Mouse (Mus musculus): ENCODE data around the gene Myo1b. TPM values are rescaled to one million over a fixed set of nuclear protein-coding genes. Genes with fewer than 3 reads are reported as not detected.

The Myo1b gene
- total RNA-seq, 2 experiments from 2014 or later: 1.1 TPM; not detected in 1

DNA sequence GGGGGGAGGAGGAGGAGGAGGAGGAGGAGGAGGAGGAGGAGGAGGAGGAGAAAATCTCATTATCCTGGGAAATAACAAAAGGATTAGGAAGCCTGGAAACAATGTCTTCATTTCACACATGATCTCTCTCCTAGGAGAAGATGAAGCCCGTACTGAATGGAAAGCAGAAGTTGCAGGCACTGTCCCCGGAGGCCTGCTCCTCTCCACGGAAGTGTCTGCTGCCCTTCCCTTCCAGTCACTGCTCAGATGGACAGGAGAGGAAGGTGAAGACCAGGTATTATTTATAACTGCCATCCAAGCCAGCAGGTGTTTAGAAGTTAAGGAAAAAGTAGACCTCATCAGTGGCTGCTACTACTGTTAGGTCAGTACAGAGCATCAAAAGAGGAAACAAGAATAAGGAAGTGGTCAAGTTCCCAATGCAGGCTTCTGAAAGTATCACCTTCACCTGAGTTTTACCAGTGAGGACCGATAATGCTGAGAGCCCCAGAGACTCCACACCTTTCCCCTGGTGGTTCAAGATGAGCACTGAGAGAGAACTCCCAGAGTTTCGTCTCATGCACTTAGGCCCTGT lies 110.7 kb downstream of the Myo1b start:
- no peak for ATAC-seq (replicated peaks; ENCODE audit: low FRiP score, poor library complexity, severe bottlenecking)

DNA sequence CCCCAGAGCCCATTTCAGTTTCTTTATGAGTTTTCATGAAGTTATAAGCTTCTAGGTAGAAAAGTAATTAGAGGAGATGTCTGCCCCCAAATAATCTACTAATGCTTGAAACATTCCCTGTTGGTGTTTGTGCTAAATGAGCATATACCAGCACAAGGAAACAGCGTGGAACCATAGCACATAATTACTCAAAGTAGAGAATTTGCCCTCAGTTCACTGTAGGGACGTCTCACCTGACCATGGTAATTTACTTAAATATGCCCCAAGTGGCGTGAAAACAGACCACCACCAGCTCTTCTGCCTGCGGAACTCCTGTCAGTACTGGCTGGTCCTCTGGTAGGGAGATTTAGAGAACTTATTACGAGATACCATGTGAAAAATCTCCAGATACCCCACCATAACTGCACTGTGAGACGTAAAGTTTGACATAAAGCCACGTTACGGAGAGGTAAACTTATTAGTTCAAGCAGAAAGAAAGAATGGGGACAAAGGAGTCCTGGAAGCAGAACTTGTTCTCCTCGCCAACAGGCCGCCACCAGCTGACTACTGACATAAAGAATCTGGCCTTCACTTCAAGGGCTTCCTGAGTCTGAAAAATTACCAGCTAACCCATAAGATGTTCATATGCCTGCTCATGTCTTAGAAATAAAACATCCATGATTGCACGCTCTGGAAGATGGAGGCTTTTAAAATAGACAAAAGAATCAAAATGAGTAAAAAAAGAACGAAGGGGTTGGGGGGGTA lies 111.4 kb downstream of the Myo1b start:
- no peak for ATAC-seq (replicated peaks; ENCODE audit: low FRiP score, poor library complexity, severe bottlenecking)

DNA sequence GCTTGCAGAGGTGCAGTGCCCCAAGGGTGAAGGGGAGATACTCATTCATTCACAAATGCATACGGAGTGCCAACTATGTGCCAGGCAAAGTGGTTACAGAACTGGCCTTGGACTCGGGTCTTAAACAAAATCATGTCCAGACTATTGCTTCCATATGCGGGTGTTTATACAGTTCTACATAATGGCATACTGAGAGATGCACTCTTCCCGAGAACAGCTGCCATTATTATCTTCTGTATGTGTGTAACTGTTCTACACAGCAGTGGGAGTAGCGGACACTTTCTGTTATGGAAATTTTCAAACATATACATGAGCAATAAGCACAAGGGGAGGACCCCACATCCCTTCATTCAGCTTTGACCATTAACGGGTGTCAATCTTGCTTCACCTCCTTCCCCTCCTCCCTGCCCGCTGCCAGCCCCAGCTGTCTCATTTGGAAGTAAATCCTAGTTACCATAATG lies 117.8 kb downstream of the Myo1b start:
- ATAC-seq (replicated peaks; ENCODE audit: low FRiP score, poor library complexity, severe bottlenecking): no peak

DNA sequence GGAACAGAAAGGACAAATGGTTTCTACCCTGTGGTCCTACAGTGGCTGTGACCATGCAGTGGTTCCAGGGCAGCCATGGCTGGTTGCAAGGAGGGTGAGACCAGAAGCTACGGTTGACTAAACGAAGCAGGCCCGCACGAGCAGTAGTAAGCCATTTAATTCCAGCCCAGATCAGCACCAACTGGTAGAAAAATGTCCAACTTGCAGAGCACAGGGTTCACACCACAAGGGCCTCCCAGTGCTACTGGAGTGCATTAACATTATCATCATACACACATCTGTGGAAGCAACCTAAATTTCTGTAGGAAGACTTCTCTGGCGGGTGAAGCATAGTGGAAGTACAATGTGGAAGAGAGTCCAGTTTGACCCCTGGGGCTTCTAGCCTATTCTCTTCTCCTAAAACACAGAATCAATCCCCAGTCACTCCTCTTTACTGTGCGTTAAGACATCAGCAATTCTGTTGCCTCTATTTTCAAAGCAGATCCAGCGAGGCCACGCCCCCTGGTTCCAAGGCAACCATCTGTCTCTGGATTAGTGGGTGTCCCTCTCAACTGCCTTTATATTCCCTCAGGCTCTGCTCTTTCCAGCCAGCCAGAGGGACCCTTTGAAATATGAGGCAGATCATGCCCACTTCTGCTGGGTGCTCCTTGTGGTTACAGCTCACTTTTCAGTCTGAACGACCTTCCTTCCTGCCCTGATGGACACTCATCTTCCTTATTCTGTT lies 120.1 kb downstream of the Myo1b start:
- ATAC-seq (replicated peaks; ENCODE audit: low FRiP score, poor library complexity, severe bottlenecking): no peak

DNA sequence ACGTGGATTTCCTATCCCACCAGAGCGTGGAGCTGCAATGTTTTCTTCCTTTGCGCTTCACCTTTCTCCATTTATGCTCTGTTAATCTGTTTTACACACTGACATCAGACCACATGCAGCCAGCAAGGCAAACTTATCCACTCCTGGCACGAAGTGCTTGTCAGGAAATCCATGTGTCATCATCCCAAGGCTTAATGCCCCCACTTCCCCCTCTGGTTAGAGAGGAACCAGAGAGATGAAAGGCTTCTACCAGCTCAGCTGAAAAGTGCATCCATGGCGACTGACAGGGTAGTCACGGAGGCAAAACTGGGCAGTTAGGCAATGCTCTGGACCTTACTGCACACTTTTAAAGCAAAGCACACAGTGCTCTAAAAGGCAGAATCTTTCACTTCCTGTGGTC lies 126.6 kb downstream of the Myo1b start:
- no peak for ATAC-seq (replicated peaks; ENCODE audit: low FRiP score, poor library complexity, severe bottlenecking)

DNA sequence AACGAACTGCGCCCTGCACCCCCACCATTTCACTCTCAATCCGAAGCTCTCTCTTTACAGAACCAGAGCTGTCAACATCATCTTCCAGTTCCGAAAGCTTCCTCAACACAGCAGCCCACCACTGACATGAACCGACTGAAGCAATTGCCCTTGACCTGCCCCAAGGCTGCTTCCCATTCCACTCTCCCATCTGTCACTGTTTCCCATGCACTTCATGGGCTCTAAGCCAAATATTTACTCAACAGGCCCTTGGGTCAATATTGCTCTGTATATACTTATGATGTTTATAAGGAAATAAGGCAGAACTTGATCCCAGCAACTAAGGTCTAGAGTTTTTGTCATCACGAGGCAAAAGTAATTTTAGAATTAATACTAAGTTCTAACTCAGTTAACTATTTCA lies 133.8 kb downstream of the Myo1b start:
- no peak for ATAC-seq (replicated peaks; ENCODE audit: low FRiP score, poor library complexity, severe bottlenecking)

DNA sequence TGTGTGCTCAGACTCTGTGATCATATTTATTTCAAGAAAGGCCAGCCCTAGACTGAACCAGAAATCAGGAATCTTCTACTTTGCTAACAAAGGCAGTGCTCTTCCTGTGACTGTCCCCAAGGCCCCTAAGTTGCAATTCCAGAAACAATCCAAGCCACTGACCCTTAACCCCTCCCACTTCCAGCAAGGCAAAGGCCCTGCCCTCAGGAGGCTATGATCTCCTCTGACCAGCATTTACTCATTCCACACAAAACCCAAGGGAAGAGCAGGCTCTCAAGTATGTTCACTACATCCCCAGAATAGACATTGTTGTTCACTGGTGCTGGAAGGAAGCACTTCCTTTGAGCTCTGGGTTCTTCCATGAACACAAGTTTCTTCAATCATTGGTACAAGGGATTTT lies 135.5 kb downstream of the Myo1b start:
- ATAC-seq (replicated peaks; ENCODE audit: low FRiP score, poor library complexity, severe bottlenecking): no peak

DNA sequence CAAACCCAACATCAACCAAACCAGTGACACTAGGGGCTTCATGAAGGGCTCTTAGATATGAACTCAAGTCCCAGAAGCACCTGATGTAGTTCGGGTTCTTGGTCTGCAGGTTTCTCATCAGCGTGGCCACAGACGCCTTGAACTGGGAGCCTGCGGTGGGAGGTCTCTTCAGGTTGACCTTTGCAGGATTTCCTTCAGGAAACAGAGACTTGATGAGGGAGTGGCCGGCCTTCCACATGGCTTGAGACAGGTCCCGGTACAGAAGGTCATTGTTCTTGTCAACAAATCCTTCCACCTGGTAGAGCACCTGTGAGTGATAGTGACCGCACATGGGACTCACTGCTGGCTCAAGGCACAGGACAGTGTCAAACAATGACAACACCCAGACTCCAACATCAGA lies 137.6 kb downstream of the Myo1b start:
- no peak for ATAC-seq (replicated peaks; ENCODE audit: low FRiP score, poor library complexity, severe bottlenecking)

DNA sequence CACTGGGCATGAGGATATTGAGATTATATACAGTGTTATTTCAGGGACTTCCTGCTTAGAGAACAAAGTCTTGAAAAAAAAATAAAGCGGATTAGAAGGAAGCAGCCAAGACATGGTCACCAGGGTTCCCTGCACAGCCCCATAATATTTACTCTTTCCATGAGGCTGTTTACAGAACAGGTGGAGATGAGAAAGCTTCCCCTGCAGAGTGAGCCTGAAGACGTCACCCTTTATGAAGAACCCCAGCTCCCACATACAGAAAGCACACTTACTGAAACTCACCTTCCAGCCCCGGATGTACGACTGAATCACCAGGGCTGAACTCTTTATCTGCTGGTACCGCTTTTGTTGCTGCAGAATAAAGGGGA lies 145.4 kb downstream of the Myo1b start:
- ATAC-seq (replicated peaks; ENCODE audit: low FRiP score, poor library complexity, severe bottlenecking): no peak

DNA sequence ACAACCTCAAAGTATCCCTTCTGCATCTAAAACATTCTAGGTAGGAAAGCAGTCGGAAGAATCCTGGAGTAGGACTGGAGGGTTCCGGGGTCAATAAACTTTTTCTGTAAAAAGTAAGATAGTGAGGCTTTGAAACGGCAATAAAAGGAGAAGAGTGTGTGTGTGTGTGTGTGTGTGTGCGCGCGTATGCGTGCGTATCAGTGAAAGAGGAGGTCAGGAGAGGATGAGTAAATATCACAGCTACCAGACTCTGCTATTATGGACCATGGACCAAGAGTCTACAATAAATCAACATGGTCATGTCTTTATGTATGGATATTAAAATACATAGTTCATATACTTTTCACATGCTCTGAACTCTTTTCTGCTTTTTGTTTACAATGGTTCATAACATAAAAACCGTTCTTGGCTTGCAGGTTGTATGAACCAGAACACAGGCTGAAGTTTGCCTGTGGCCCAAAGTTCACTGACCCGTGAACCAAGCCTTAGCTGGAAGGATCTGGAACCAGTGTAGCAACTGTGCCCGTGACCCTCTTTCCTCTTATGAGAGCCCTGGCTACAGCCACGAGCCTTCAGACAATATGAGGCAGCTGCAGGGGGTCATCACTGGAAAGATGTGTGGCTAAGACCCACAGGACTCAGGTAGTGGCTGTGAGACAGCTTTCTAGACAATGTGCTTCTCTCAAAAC lies 145.9 kb downstream of the Myo1b start:
- no peak for ATAC-seq (replicated peaks; ENCODE audit: low FRiP score, poor library complexity, severe bottlenecking)

DNA sequence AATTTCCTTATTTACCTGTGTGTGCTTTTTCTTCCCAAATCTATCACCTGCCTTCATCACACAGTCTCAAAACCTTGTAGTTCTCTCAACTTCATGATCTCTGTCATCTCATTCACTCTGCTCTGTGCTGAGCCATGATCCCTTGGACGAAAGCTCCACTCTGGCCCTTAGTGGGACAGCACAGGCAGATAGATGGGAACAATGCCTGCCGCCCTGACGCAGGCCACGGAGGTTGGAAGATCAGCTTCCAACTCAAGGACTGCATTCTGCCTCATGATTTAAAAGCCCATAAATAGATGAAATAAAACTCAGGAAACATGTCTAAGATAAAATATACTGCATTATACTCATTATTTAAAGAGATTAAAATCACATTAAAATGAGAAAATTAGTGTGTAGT lies 149.6 kb downstream of the Myo1b start:
- ATAC-seq (replicated peaks; ENCODE audit: low FRiP score, poor library complexity, severe bottlenecking): no peak

DNA sequence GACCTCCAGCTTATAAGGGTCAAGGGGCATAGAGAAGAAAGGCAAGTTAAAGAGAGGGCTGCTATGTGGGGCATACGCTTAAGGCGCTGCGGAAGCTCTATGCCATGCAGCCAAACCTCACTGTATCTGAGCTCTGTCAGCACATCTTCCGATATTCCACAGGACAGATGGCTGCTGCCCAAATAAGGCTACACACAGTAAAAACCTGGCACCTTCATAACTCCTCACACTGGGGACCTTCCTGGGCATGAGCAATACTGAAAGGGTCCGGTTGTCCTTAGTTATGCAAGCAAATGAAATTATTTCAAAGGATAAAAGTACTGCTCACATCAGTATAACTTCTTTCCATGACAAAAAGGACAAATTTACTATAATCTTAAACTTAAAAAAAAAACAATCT lies 150.7 kb downstream of the Myo1b start:
- no peak for ATAC-seq (replicated peaks; ENCODE audit: low FRiP score, poor library complexity, severe bottlenecking)

DNA sequence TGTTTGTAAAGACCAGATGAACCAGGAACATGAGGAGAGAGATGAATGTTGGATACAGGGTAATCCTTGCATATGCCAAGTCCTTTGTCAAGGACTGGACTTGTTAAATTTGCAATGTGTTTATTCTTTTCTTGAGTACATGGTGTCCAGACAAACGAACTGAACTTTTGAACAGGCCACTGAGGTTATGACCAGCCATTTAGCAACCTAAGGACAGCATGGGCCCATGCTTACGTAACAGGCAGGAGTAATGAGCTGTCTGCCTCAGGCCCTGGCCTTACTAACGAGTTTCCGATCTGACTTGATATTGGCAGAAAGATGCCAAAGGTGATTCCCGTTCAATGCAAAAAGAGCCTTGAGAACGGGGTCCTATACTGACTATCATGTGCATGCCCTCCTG lies 156.2 kb downstream of the Myo1b start:
- no peak for ATAC-seq (replicated peaks; ENCODE audit: low FRiP score, poor library complexity, severe bottlenecking)

DNA sequence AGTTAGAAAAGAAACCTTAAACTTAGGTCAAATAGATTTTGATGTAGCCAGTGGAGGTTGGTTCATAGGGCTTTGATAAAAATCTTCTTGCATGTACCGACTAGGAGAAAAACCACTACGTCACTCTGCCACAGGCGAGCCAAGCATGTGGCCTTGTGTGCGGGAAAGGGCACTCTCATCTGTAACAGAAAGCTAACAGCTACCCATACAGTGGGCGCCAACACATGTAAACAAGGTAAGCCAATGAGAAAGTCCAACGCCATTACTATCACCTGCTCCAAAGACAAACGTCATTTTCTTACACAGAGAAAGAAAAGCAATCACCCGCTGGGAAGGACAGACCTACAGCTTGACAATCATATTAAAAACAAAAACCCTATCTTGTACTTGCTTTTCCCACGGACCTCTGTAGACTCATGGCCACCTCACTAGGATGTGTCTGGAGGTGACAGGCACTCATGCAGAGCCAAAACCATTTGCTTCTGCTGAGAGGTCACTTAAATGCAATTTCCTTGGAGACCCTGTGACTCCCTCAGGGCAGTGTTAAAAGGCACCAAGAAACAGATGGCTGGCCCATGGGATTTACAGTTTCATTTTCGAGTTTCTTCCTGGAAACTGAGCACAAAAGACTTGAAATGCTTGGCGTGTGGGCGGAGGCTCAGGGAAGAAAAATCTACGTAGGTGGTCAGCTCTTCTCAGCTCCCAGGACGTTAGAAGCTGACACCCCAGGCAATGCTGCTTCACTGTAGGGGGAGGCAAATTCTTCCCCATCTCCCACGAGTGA lies 157.4 kb downstream of the Myo1b start:
- no peak for ATAC-seq (replicated peaks; ENCODE audit: low FRiP score, poor library complexity, severe bottlenecking)

DNA sequence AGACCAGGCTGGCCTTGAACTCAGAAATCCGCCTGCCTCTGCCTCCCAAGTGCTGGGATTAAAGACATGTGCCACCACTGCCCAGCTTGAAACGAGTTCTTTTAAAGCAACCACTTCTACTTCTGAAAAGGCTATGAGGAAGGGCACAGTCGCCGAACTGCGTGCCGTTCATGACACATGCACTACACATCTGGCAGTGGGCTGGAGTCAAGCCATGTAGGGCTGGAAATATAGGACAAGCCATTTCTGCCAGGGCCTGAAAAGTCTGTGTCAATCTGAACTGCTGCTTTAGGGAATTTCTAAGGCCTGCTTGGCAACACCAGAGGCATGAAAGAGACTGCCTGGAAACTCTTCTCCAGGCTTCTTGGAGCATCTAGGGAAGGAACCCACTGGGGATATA lies 162.2 kb downstream of the Myo1b start:
- ATAC-seq (replicated peaks; ENCODE audit: low FRiP score, poor library complexity, severe bottlenecking): no peak

DNA sequence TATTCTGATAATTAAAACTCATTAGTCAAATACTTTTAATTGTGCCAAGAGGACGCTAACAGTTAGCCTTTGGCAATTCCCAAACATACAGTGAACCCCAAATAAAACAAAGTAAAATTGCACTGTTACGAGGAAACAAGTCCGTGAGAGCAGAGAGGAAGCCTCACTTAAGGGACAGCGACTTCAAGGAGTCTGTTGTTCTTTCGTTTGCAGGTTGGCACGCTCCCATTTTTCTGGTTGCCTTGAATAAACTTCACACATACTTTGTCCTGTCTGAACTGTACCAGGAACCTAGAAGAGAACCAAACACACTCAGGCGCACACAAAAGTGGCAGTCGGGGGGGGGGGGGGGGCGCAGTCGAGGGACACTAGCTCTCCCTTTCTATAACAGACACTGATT lies 164.9 kb downstream of the Myo1b start:
- ATAC-seq (replicated peaks; ENCODE audit: low FRiP score, poor library complexity, severe bottlenecking): no peak

DNA sequence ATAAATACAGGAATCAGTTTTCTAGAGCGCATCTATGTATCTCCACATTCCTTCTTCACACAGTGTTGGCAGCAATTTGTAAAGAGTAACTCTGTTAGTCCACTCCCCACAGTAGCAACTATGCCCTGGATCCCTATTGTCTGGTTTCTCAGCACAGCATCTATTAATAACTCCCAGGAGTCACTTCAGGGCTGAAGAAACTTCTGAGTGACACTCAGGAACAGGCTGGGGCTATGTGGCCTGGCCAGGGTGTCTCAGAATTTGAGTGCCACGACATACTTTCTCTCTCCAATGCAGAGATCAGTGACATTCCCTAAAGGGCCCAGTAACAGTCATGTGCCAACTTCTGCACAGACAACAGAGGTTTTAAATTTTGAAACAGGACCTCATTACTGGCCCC lies 167.6 kb downstream of the Myo1b start:
- ATAC-seq (replicated peaks; ENCODE audit: low FRiP score, poor library complexity, severe bottlenecking): no peak

DNA sequence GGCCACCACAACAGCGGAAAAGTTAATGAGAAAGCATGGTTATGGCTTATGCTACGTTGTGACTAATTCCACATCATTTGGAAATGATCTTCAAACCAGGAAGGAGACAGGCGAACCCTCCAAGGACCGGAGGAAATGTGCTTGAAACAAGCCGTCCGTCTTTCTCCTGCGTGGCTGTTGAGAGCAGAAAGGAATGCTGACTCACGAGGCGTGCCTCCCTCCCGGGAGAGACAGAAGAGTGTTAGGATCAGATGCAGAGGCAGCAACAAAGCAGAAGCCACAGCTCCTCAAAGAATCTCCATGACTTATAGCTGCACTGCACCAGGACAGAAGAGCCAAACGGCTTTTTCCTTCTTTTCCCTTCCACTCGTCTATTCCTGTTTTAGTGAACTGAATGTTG lies 168.4 kb downstream of the Myo1b start:
- no peak for ATAC-seq (replicated peaks; ENCODE audit: low FRiP score, poor library complexity, severe bottlenecking)

DNA sequence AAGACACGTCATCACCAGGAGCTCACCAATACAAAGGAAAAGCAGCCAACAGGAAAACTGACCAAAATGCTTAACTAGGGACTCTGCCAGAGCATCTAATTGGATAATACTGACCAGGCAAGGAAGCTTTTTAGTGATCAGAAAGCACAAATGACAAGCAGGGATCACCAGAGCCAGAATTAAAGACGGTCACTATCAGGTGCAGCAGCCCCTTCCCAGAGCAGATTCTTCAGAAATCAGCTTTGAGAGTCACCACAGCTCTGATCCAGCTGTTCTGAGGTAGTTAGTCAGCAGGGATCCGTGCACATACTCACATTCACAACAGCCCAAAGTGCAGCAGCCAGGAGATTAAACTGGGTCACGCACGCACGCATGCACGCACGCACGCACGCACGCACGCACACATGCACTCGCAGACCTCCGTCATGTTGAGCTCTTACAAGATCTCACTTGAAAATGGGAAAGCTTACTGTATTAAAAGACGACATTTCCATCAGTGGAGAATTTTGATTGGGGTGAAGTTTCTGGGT lies 169.1 kb downstream of the Myo1b start:
- ATAC-seq (replicated peaks; ENCODE audit: low FRiP score, poor library complexity, severe bottlenecking): no peak
